Mouse (Mus musculus) kidney, adult 9 months (tissue): Measurements from ENCODE around the gene Asap2.

ENCODE experiments used
- DNase-seq: peaks from one replicate; pipeline ENCODE4 v3.0.0; 2022

Asap2 gene

GRCm38 (mm10) chr12:21268083-21268616 lies 277.9 kb downstream of the Asap2 start:
- no peak for DNase-seq

GRCm38 (mm10) chr12:21274446-21274845 lies 284.2 kb downstream of the Asap2 start:
- DNase-seq = no peak

GRCm38 (mm10) chr12:21277352-21277864 lies 287.1 kb downstream of the Asap2 start:
- no peak for DNase-seq

GRCm38 (mm10) chr12:21284761-21285441 lies 294.6 kb downstream of the Asap2 start, which contains the start of gene Cpsf3:
TSS of gene Cpsf3 (plus strand) at chr12:21285391.
- no peak for DNase-seq

GRCm38 (mm10) chr12:21285508-21286242 lies 295.4 kb downstream of the Asap2 start:
- DNase-seq = no peak

- DNase-seq = peak; percentile 99
These were observed 296.0 kb downstream of the Asap2 start, which contains the start of gene Itgb1bp1 for GRCm38 (mm10) chr12:21286243-21286622. TSS of gene Itgb1bp1 (minus strand) at chr12:21286284.

- no peak for DNase-seq
These were observed 296.7 kb downstream of the Asap2 start for GRCm38 (mm10) chr12:21286712-21287650.

- DNase-seq = no peak
These were observed 298.6 kb downstream of the Asap2 start for GRCm38 (mm10) chr12:21288716-21289395.

- no peak for DNase-seq
These were observed 299.4 kb downstream of the Asap2 start for GRCm38 (mm10) chr12:21289651-21290050.

- DNase-seq = no peak
These were observed 308.6 kb downstream of the Asap2 start for GRCm38 (mm10) chr12:21298856-21299255.

GRCm38 (mm10) chr12:21301324-21301723 lies 311.1 kb downstream of the Asap2 start:
- DNase-seq = no peak

GRCm38 (mm10) chr12:21301932-21302331 lies 311.7 kb downstream of the Asap2 start:
- DNase-seq = peak; percentile 69

GRCm38 (mm10) chr12:21302361-21302783 lies 312.1 kb downstream of the Asap2 start:
- peak; percentile 91 for DNase-seq

GRCm38 (mm10) chr12:21305741-21306140 lies 315.5 kb downstream of the Asap2 start:
- DNase-seq = peak; percentile 72

GRCm38 (mm10) chr12:21306721-21307120 lies 316.5 kb downstream of the Asap2 start:
- DNase-seq = no peak

- DNase-seq = no peak
These were observed 321.9 kb downstream of the Asap2 start for GRCm38 (mm10) chr12:21312201-21312600.

GRCm38 (mm10) chr12:21315923-21316868 lies 325.9 kb downstream of the Asap2 start, which contains the start of gene Iah1:
TSS of gene Iah1 (plus strand) at chr12:21316389.
- DNase-seq = peak; percentile 91

GRCm38 (mm10) chr12:21316869-21317265 lies 326.6 kb downstream of the Asap2 start:
- peak; percentile 48 for DNase-seq

GRCm38 (mm10) chr12:21318143-21318895 lies 328.1 kb downstream of the Asap2 start:
- peak; percentile 84 for DNase-seq
